Mouse (Mus musculus) ES-Bruce4 (cell line): ENCODE measurements around the gene C1qc. TPM values are rescaled to one million over a fixed set of nuclear protein-coding genes. Genes with fewer than 3 reads are reported as not detected.

Source experiments
- H3K27ac ChIP-seq: 2 replicates; pipeline ENCODE4 v1.5.1; 2012; ENCODE audit warnings: low read length, inconsistent platforms; ENCODE audit not compliant: insufficient read depth
- H3K27me3 ChIP-seq: 2 replicates; pipeline ENCODE4 v1.6.1; 2012; ENCODE audit warnings: mild to moderate bottlenecking, low read length, inconsistent platforms; ENCODE audit not compliant: control insufficient read depth, poor library complexity, insufficient read depth, severe bottlenecking
- H3K36me3 ChIP-seq: 2 replicates; pipeline ENCODE4 v1.6.1; 2012; ENCODE audit warnings: inconsistent platforms, mild to moderate bottlenecking, low read length, moderate library complexity; ENCODE audit not compliant: control insufficient read depth, poor library complexity, insufficient read depth, severe bottlenecking
- H3K4me1 ChIP-seq: one replicate; pipeline ENCODE4 v1.8.1; 2011; ENCODE audit warnings: low read length; ENCODE audit not compliant: control insufficient read depth, insufficient read depth
- H3K4me3 ChIP-seq: 2 replicates; pipeline ENCODE4 v1.5.1; 2011; ENCODE audit warnings: low read depth, mild to moderate bottlenecking, low read length
- H3K9ac ChIP-seq: 2 replicates; pipeline ENCODE4 v1.6.1; 2012; ENCODE audit warnings: low read depth, mild to moderate bottlenecking, inconsistent platforms; ENCODE audit not compliant: poor library complexity, severe bottlenecking
- H3K9me3 ChIP-seq: replicated peaks from 2 replicates; pipeline ENCODE4 v1.6.1; 2012; ENCODE audit warnings: mild to moderate bottlenecking, low read length, inconsistent platforms; ENCODE audit not compliant: control insufficient read depth, poor library complexity, insufficient read depth, severe bottlenecking
- CTCF ChIP-seq: IDR thresholded peaks from one replicate; pipeline ENCODE4 v1.8.1; 2011; ENCODE audit warnings: low read depth, low read length
- EP300 ChIP-seq: IDR thresholded peaks from 2 replicates; pipeline ENCODE4 v1.6.1; 2011; ENCODE audit warnings: low read depth, low read length; ENCODE audit not compliant: insufficient read depth
- POLR2A ChIP-seq: IDR thresholded peaks from one replicate; pipeline ENCODE4 v1.8.1; 2011; ENCODE audit warnings: low read length; ENCODE audit not compliant: insufficient read depth
- polyA plus RNA-seq: library from polyadenylated mRNA; stranded (reverse); fragments of >200 nt; gene quantifications from 2 replicates; pipeline ENCODE4 v1.2.4, GENCODE M21; 2011; ENCODE audit warnings: low read depth; ENCODE audit not compliant: missing spikeins, insufficient read depth, insufficient read length

The C1qc gene
- polyA plus RNA-seq, 1 experiment = not detected

GRCm38 (mm10) chr4:136893691-136894543, 1.1 kb upstream of the C1qc start:
- Histone ChIP-seq H3K9me3 (no peaks in the 10 kb centered on the region), H3K4me1 (peaks cover 9% of the 10 kb centered on the region), H3K36me3 (no peaks in the 10 kb centered on the region), H3K27me3 (no peaks in the 10 kb centered on the region), H3K27ac (no peak overlapping the region), H3K4me3 (no peak overlapping the region), H3K9ac (no peak overlapping the region)
- no peak for TF ChIP-seq POLR2A
- TF ChIP-seq CTCF = peak; percentile 94

DNA sequence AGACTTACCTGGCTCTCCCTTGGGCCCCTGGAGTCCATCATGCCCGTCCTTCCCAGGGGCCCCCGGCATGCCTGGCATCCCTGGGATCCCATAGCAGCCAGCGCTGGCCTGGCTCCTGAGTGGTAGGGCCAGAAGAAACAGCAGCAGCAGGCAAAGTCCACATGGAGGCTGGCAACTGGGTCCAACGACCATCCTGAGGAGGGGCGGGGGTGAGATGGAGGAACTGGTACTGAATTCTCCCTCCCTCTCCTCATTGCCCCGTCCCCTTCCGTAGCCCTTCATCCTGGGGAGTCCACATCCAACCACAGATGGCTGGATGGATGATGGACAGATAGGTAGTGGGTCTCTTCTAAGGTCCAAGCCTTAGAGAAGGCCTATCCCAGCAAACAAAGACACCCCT, 494 bp downstream of the C1qc start:
- Histone ChIP-seq H3K27ac (no peak overlapping the region), H3K4me1 (peaks cover 4% of the 10 kb centered on the region), H3K9me3 (no peaks in the 10 kb centered on the region), H3K4me3 (no peak overlapping the region), H3K27me3 (no peaks in the 10 kb centered on the region), H3K9ac (no peak overlapping the region), H3K36me3 (no peaks in the 10 kb centered on the region)
- TF ChIP-seq POLR2A (no peak), EP300 (no peak), CTCF (no peak)

DNA sequence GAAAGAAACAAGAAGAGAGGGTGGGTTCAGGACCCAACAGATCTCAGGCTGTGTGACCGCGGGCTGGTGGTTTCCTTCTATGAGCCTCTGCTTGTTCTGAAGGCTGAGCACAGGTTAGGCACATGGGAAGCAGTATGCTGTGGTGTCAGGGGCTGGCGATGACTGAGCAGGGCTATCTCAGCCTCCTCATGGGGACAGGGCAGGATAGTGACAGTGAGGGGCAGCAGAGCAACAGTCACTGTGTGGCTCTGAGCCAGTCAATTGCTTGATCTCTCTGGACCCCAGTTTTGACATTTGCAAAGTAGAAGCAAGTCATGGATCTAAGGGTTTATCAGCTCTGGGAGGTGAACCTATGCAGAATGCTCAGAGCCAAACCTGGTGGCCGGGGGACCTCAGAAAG, 1.8 kb downstream of the C1qc start:
- Histone ChIP-seq H3K4me3 (no peak overlapping the region), H3K4me1 (peaks cover 4% of the 10 kb centered on the region), H3K9ac (no peak overlapping the region), H3K36me3 (no peaks in the 10 kb centered on the region), H3K27ac (no peak overlapping the region), H3K9me3 (no peaks in the 10 kb centered on the region), H3K27me3 (no peaks in the 10 kb centered on the region)
- TF ChIP-seq CTCF (no peak), EP300 (no peak), POLR2A (no peak)

DNA sequence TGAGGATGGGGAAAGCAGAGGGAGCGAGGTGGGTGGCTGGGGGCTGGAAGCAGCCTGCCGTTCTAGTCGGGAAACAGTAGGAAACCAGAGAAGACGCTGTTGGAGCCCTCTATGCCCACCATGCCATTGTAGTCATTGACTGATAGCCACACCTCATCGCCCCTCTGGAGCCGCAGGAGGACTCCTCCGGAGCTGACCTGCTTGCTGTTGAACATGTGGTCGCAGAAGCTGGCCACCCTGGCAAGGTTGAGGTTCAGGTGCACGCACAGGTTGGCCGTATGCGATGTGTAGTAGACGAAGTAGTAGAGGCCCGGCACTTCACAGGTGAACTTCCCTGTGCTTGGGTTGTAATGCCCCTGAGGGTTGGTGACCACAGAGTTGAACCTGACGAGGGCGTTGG, 2.9 kb downstream of the C1qc start:
- H3K27me3 ChIP-seq = no peaks in the 10 kb centered on the region
- no peak for TF ChIP-seq POLR2A
- TF ChIP-seq EP300 = no peak
- no peak for TF ChIP-seq CTCF

GRCm38 (mm10) chr4:136887714-136888113, 5.2 kb downstream of the C1qc start:
- TF ChIP-seq EP300 (no peak), POLR2A (no peak), CTCF (no peak)
- Histone ChIP-seq H3K9ac (no peak overlapping the region), H3K36me3 (no peaks in the 10 kb centered on the region), H3K4me3 (no peak overlapping the region), H3K4me1 (no peaks in the 10 kb centered on the region), H3K27ac (no peak overlapping the region), H3K27me3 (no peaks in the 10 kb centered on the region), H3K9me3 (no peaks in the 10 kb centered on the region)

More for the DNA sequence above, 2.9 kb downstream of the C1qc start:
- Histone ChIP-seq H3K9ac (no peak overlapping the region), H3K4me1 (peaks cover 4% of the 10 kb centered on the region), H3K9me3 (no peaks in the 10 kb centered on the region), H3K4me3 (no peak overlapping the region), H3K27ac (no peak overlapping the region), H3K36me3 (no peaks in the 10 kb centered on the region)

GRCm38 (mm10) chr4:136886101-136886500, 6.8 kb downstream of the C1qc start, which contains the start of gene C1qb:
Gene C1qb, minus strand, starts transcription at chr4:136886187.
- Histone ChIP-seq H3K9me3 (no peaks in the 10 kb centered on the region), H3K4me1 (no peaks in the 10 kb centered on the region), H3K4me3 (no peak within 1 kb of the TSS), H3K27ac (no peak within 1 kb of the TSS), H3K9ac (no peak within 1 kb of the TSS), H3K27me3 (no peaks in the 10 kb centered on the region), H3K36me3 (no peaks in the 10 kb centered on the region)
- TF ChIP-seq POLR2A = no peak
- TF ChIP-seq CTCF = no peak
- no peak for TF ChIP-seq EP300
